Mouse (Mus musculus): Measurements from ENCODE around the gene 1700030J22Rik. TPM values are rescaled to one million over a fixed set of nuclear protein-coding genes. Genes with fewer than 3 reads are reported as not detected.

Gene 1700030J22Rik
- total and polyA plus RNA-seq, 3 experiments: 0.15 to 0.38 TPM; not detected in 1

DNA sequence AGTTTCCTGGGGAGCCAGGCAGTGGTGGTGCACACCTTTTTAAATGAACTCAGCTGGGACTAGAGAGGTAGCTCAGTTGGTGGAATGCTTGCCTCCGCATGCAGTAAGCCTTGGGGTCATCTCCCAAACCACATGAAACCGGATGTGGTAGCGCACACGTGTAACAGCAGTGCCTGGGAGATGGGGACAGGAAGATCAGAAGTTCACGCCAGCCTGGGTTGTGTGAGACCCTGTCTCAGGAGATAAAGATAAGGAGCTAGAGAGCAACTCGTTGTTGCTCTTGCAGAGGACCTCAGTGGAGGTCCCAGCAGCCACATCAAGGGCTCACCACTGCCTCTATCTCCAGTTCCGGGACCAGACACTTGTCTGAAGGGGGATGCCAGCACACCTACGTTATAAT is 55.2 kb downstream of the 1700030J22Rik start:
- no peak overlapping the region for H3K9ac ChIP-seq (ENCODE audit: control insufficient read depth, low read depth, low read length, poor library complexity, severe bottlenecking)
- H3K4me3 ChIP-seq (ENCODE audit: control insufficient read depth in 1 of 2, insufficient read depth in 1 of 2, low read depth in 2 of 2, low read length in 2 of 2): no peak overlapping the region
- peaks cover 2 to 16% of the 10 kb centered on the region in 2 experiments for H3K36me3 ChIP-seq (ENCODE audit: control insufficient read depth in 1 of 2, insufficient read depth in 2 of 2, low read length in 2 of 2)
- TF ChIP-seq EP300 (IDR thresholded peaks at IDR 0.05; ENCODE audit: low read depth in 1 of 2, low read length in 2 of 2) (0 out of 4 replicates have a peak, but pooled peaks of 1 of the 2 experiments have one; percentile 9), MXI1 (IDR thresholded peaks at IDR 0.05; ENCODE audit: low read depth, low read length) (0 out of 2 replicates have a peak, but pooled peaks have one; percentile 26), TAL1 (IDR thresholded peaks at IDR 0.05; ENCODE audit: low read length) (no peak), NRF1 (IDR thresholded peaks at IDR 0.05; ENCODE audit: insufficient read depth, low read depth, low read length, poor library complexity, severe bottlenecking) (no peak), BHLHE40 (IDR thresholded peaks at IDR 0.05; ENCODE audit: borderline replicate concordance, low read depth, low read length) (peak; percentile 20; the same call in 1 of the 2 replicates)
- H3K79me2 ChIP-seq (ENCODE audit: control insufficient read depth, insufficient read depth, low read length, poor library complexity): peaks cover 15% of the 10 kb centered on the region
- no peaks in the 10 kb centered on the region for H3K9me3 ChIP-seq (replicated peaks; ENCODE audit: insufficient read depth, low read length)
- DNase-seq (ENCODE audit: low read depth, low spot score): peak; percentile 36
- peaks cover 2 to 18% of the 10 kb centered on the region in 2 experiments; a peak in 3 of 4 replicates for H3K4me1 ChIP-seq (ENCODE audit: control insufficient read depth in 1 of 2, insufficient read depth in 2 of 2, low read length in 2 of 2)
- no peaks in the 10 kb centered on the region for H3K27me3 ChIP-seq (ENCODE audit: control insufficient read depth in 1 of 2, insufficient read depth in 2 of 2, low read length in 2 of 2)
- no peak overlapping the region; the same call in 1 of the 2 replicates for H3K27ac ChIP-seq (ENCODE audit: control insufficient read depth, low read depth, low read length)

DNA sequence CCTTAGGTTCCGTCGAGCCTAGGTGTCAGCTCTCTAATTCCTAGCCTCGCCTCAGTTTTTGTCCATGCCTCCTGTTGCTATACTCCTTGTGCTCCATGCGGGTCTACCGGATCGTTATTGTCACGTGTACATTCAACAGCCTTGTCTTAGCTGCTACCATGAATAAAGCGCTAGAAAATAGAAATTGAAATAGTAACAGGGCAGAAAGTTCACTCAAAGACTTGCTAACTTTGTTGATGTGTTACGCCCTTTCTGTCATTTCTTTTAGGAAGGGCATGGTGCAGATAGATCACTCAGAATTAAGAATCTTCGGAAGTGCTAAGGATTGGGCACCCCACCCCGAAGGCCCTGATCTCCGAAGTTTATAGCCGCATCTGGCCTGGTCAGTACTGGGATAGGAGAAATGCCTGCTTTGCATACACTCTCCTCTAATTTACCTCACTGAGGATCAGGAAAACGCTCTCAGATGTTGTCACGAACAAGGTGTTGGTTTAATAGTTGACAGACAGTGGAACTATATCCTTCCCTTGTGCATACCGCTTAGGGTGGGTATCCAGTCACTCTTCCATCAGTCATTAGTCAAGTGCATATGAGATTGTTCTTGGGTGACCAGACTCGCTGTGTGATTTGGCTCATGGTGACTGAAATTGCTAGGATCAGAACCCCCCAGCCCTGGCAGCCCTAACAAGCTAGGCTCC is 56.5 kb downstream of the 1700030J22Rik start:
- DNase-seq (ENCODE audit: low read depth, low spot score): peak; percentile 12
- Histone ChIP-seq H3K9me3 (replicated peaks; ENCODE audit: insufficient read depth, low read length) (no peaks in the 10 kb centered on the region), H3K4me1 (ENCODE audit: control insufficient read depth in 1 of 2, insufficient read depth in 2 of 2, low read length in 2 of 2) (peaks cover 2 to 18% of the 10 kb centered on the region in 2 experiments), H3K4me3 (ENCODE audit: control insufficient read depth in 1 of 2, insufficient read depth in 1 of 2, low read depth in 2 of 2, low read length in 2 of 2) (peak overlapping the region; percentile 88 to 96), H3K79me2 (ENCODE audit: control insufficient read depth, insufficient read depth, low read length, poor library complexity) (peaks cover 15% of the 10 kb centered on the region), H3K27ac (ENCODE audit: control insufficient read depth, low read depth, low read length) (peak overlapping the region; percentile 95), H3K27me3 (ENCODE audit: control insufficient read depth in 1 of 2, insufficient read depth in 2 of 2, low read length in 2 of 2) (no peaks in the 10 kb centered on the region), H3K36me3 (ENCODE audit: control insufficient read depth in 1 of 2, insufficient read depth in 2 of 2, low read length in 2 of 2) (peaks cover 0 to 17% of the 10 kb centered on the region in 2 experiments; a peak in 2 of 4 replicates), H3K9ac (ENCODE audit: control insufficient read depth, low read depth, low read length, poor library complexity, severe bottlenecking) (peak overlapping the region; percentile 97)
- TF ChIP-seq MAX (IDR thresholded peaks at IDR 0.05; ENCODE audit: low read length) (peak; percentile 83), USF2 (IDR thresholded peaks at IDR 0.05; ENCODE audit: borderline replicate concordance in 1 of 2, insufficient read depth in 1 of 2, low read depth in 1 of 2, low read length in 2 of 2) (0 out of 4 replicates have a peak, but pooled peaks of 1 of the 2 experiments have one; percentile 24), MYC (IDR thresholded peaks at IDR 0.05; ENCODE audit: low read depth, low read length) (peak; percentile 75; the same call in 1 of the 2 replicates), MAZ (IDR thresholded peaks at IDR 0.05; ENCODE audit: low read depth, low read length) (no peak), UBTF (IDR thresholded peaks at IDR 0.05; ENCODE audit: borderline replicate concordance, insufficient read depth, low read depth, low read length) (no peak), NELFE (IDR thresholded peaks at IDR 0.05; ENCODE audit: low read depth, low read length) (no peak), CTCF (IDR thresholded peaks at IDR 0.05 in 2 of 3, conservative IDR thresholded peaks at IDR 0.05 in 1 of 3; ENCODE audit: control insufficient read depth in 1 of 3, insufficient read depth in 1 of 3, low read depth in 2 of 3, low read length in 3 of 3, poor library complexity in 1 of 3, severe bottlenecking in 1 of 3) (no peak), GATA1 (IDR thresholded peaks at IDR 0.05; ENCODE audit: low read depth, low read length) (no peak), ETS1 (IDR thresholded peaks at IDR 0.05; ENCODE audit: low read depth, low read length) (no peak), MXI1 (IDR thresholded peaks at IDR 0.05; ENCODE audit: low read depth, low read length) (peak; percentile 97), SMC3 (IDR thresholded peaks at IDR 0.05; ENCODE audit: low read depth, low read length) (no peak), USF1 (IDR thresholded peaks at IDR 0.05; ENCODE audit: low read depth, low read length) (peak; percentile 71; the same call in 1 of the 2 replicates)

Data from MEL (cell line).